Mouse (Mus musculus) myocyte (in vitro differentiated cells): ENCODE measurements around the gene Herpud1.

Experiments
- MAX ChIP-seq: IDR thresholded peaks from one replicate; pipeline ENCODE4 v1.6.1; 2011; ENCODE audit warnings: low read depth, mild to moderate bottlenecking, control low read depth
- POLR2A ChIP-seq: IDR thresholded peaks from one replicate; pipeline ENCODE4 v1.6.1; 2011; ENCODE audit warnings: low read depth, mild to moderate bottlenecking, control low read depth, moderate library complexity; ENCODE audit not compliant: insufficient read length
- REST ChIP-seq: IDR thresholded peaks from one replicate; pipeline ENCODE4 v1.6.1; 2011; ENCODE audit warnings: mild to moderate bottlenecking, control low read depth, moderate library complexity; ENCODE audit not compliant: insufficient read depth, insufficient read length
- TCF12 ChIP-seq: IDR thresholded peaks from one replicate; pipeline ENCODE4 v1.6.1; 2011; ENCODE audit warnings: mild to moderate bottlenecking, control low read depth; ENCODE audit not compliant: poor library complexity, insufficient read depth, severe bottlenecking

- TF ChIP-seq TCF12, result no peak
- TF ChIP-seq MAX, result no peak
- no peak for TF ChIP-seq POLR2A
- no peak for TF ChIP-seq REST
Measured at GRCm38 (mm10) chr8:94361774-94362431, 24.3 kb upstream of the Herpud1 start.
